Comparison of ENCODE assay signal across 17 mouse cellular contexts in the genomic region with DNA sequence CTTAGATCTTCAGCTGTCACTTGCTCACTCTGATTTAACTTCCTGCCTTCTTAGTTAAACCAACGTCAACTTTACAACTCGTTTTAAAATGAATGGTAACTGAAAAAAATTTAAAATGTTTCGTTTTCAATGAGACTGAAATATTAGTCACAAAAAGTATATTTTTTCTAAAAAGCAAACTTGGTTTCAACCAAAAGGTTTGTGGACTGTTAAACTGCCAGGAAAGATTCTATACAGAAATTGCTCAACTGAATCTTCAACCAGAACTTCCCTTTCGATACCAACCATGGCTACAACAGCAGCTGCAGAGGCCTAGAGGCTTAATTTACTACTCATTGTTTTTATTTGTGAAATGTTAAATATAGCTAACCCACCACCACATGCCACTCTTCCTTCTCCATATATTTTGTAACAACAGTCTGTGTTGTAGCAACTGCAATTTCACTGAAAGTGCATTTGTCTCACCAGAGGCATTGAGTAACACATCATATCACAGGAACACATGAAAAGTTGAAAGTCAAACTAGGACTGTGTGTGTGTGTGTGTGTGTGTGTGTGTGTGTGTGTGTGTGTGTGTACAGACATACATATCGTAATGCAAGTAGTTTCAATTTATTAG. TPM values are rescaled to one million over a fixed set of nuclear protein-coding genes. Genes with fewer than 3 reads are reported as not detected.
DNase-seq lines count a peak whose midpoint lies in the region; ATAC-seq and TF ChIP-seq lines count a peak whose summit lies in the region.
"Had no signal": no experiment of that assay in that cellular context is flagged by ENCODE, and none has a peak within 500 bp of the region (broad histone marks: within the 10 kb centered on the region; RNA-seq: fewer than 3 reads in every experiment).

No protein-coding gene starts in this region.

- peak; percentile 34; the same call in 1 of the 2 replicates for TF ChIP-seq EP300 in liver, postnatal 0 days (IDR thresholded peaks at IDR 0.05; ENCODE audit: low read depth)

- H3K36me3 ChIP-seq in liver, postnatal 0 days (replicated peaks; ENCODE audit: insufficient read depth, low read length), result no peaks in the 10 kb centered on the region
- H3K36me3 ChIP-seq: heart, embryonic 12.5 days; intestine, embryonic 15.5 days; limb, embryonic 10.5 days had no signal

- H3K27me3 ChIP-seq in liver, postnatal 0 days (ENCODE audit: insufficient read depth, low read length), result no peaks in the 10 kb centered on the region
- H3K27me3 ChIP-seq: heart, embryonic 12.5 days; intestine, embryonic 15.5 days had no signal

- H3K4me1 ChIP-seq in liver, postnatal 0 days (ENCODE audit: insufficient read depth), result no peaks in the 10 kb centered on the region
- H3K4me1 ChIP-seq: heart, embryonic 12.5 days; intestine, embryonic 15.5 days; limb, embryonic 10.5 days had no signal

- ATAC-seq in liver, postnatal 0 days, result peak; percentile 69
- ATAC-seq: forebrain, embryonic 16.5 days; intestine, embryonic 15.5 days had no signal

- H3K4me3 ChIP-seq in liver, postnatal 0 days (ENCODE audit: low read depth, low read length), result no peak overlapping the region
- H3K4me3 ChIP-seq: heart, embryonic 12.5 days; intestine, embryonic 15.5 days; limb, embryonic 10.5 days had no signal

- H3K4me2 ChIP-seq in liver, postnatal 0 days (ENCODE audit: low read depth, low read length), result no peak overlapping the region
- H3K4me2 ChIP-seq: heart, embryonic 12.5 days; intestine, embryonic 15.5 days had no signal

- WGBS in liver, postnatal 0 days (ENCODE audit: insufficient replicate concordance), result 36% methylated on average over 5 of the region's 5 CpGs

- DNase-seq in heart, adult 8-10 months (ENCODE audit: low spot score), result peak; percentile 4
- no peak for DNase-seq in heart, postnatal 4 days
- peak; percentile 15 for DNase-seq in thymus, postnatal 0 days (ENCODE audit: low spot score)
- no peak for DNase-seq in thymus, postnatal 14 days
- DNase-seq in liver, postnatal 0 days, result no peak
- peak; percentile 25 for DNase-seq in skeletal muscle tissue, adult 2 months (ENCODE audit: low read depth, low spot score)
- no peak for DNase-seq in kidney, postnatal 25 days
- no peak for DNase-seq in cerebellum, postnatal 25 days
- DNase-seq: cerebellum, adult 11-12 months; gastrocnemius, postnatal 10 days; kidney, postnatal 10 days; midbrain, embryonic 14.5 days; right cerebral cortex, postnatal 4 days had no signal

- H3K9me3 ChIP-seq in liver, postnatal 0 days (ENCODE audit: low read length), result no peaks in the 10 kb centered on the region
- H3K9me3 ChIP-seq: heart, embryonic 12.5 days; intestine, embryonic 15.5 days; limb, embryonic 10.5 days had no signal

- TF ChIP-seq CTCF in liver, postnatal 0 days (IDR thresholded peaks at IDR 0.05; ENCODE audit: low read depth), result no peak

- no peak overlapping the region for H3K9ac ChIP-seq in liver, postnatal 0 days (replicated peaks)
- H3K9ac ChIP-seq: heart, embryonic 12.5 days; intestine, embryonic 15.5 days had no signal

- H3K27ac ChIP-seq in liver, postnatal 0 days (ENCODE audit: low read depth), result peak overlapping the region; percentile 44; the same call in 1 of the 2 replicates
- H3K27ac ChIP-seq: intestine, embryonic 15.5 days; limb, embryonic 10.5 days had no signal

RNA-seq across cellular contexts. Expression of gene St8sia4, which starts 10.2 kb away (rescaled TPM):
- 1 to 10 TPM; 5.4 to 7.6 (median 6.5) TPM for total RNA-seq in heart, adult 8-10 months (2022)
- total RNA-seq in heart, postnatal 4 days (2021), result 1 to 10 TPM; 4.9 to 6.5 TPM
- polyA plus RNA-seq in thymus, postnatal 0 days (2015; fragmentation: Nextera tagmentation; extraction: Ambion mirVana), result 12.2 and 13.0 TPM in 2 replicates
- polyA plus RNA-seq in liver, postnatal 0 days (2015; fragmentation: Nextera tagmentation; extraction: Ambion mirVana), result 1.2 and 1.3 TPM in 2 replicates

Comparison
In these comparisons a context has a peak if more than half of its experiments do, and no peak if none do; other contexts are left out.
1. DNase-seq: peak in heart, adult 8-10 months (single experiment), thymus, postnatal 0 days (single experiment) and skeletal muscle tissue, adult 2 months (single experiment); none in heart, postnatal 4 days (single experiment), thymus, postnatal 14 days (single experiment), liver, postnatal 0 days (single experiment), kidney, postnatal 25 days (0 of 2) and cerebellum, postnatal 25 days (0 of 2).